Mouse (Mus musculus) liver, postnatal 0 days (tissue): ENCODE measurements around the gene Ncor1. TPM values are rescaled to one million over a fixed set of nuclear protein-coding genes. Genes with fewer than 3 reads are reported as not detected.
"Not testable (repeated sequence)": the region's sequence is repeated elsewhere in the genome, so short reads cannot be mapped to it uniquely, and the experiment has no call there.

Experiments used
- ATAC-seq: fragments of 200-750 bp; cut with Nextera tagmentation; 2 replicates; pipeline ENCODE4 v1.8.0; 2017; ENCODE audit warnings: mild to moderate bottlenecking, moderate library complexity
- DNase-seq: peaks from one replicate; pipeline ENCODE4 v3.0.0-alpha.2; 2016
- H3K27ac ChIP-seq: fragments of 300-500 bp; sonication (generic); 2 replicates; pipeline ENCODE4 v1.5.1; 2014; ENCODE audit warnings: antibody characterized with exemption, moderate library complexity, mild to moderate bottlenecking, low read depth
- H3K27me3 ChIP-seq: fragments of 300-500 bp; sonication (generic); 2 replicates; pipeline ENCODE4 v1.6.1; 2014; ENCODE audit warnings: low read length, control low read depth, mixed read lengths; ENCODE audit not compliant: insufficient read depth
- H3K36me3 ChIP-seq: fragments of 300-500 bp; sonication (generic); replicated peaks from 2 replicates; pipeline ENCODE4 v1.6.1; 2014; ENCODE audit warnings: mild to moderate bottlenecking, control low read depth, low read length, moderate library complexity, mixed read lengths; ENCODE audit not compliant: insufficient read depth
- H3K4me1 ChIP-seq: fragments of 300-500 bp; sonication (generic); 2 replicates; pipeline ENCODE4 v1.6.1; 2014; ENCODE audit warnings: antibody characterized with exemption, mild to moderate bottlenecking, control low read depth; ENCODE audit not compliant: insufficient read depth
- H3K4me2 ChIP-seq: fragments of 300-500 bp; sonication (generic); 2 replicates; pipeline ENCODE4 v1.6.1; 2014; ENCODE audit warnings: low read depth, mild to moderate bottlenecking, low read length, moderate library complexity, mixed read lengths
- H3K4me3 ChIP-seq: fragments of 300-500 bp; sonication (generic); 2 replicates; pipeline ENCODE4 v1.5.1; 2014; ENCODE audit warnings: low read depth, low read length
- H3K9ac ChIP-seq: fragments of 300-500 bp; sonication (generic); replicated peaks from 2 replicates; pipeline ENCODE4 v1.6.1; 2014; ENCODE audit warnings: mild to moderate bottlenecking, moderate library complexity
- H3K9me3 ChIP-seq: fragments of 300-500 bp; sonication (generic); 2 replicates; pipeline ENCODE4 v1.6.1; 2016; ENCODE audit warnings: mild to moderate bottlenecking, control low read depth, low read length, mixed read lengths
- CTCF ChIP-seq: sonication (generic); IDR thresholded peaks from 2 replicates; pipeline ENCODE4 v1.5.1; 2016; ENCODE audit warnings: antibody characterized with exemption, low read depth
- EP300 ChIP-seq: IDR thresholded peaks from 2 replicates; pipeline ENCODE4 v1.6.1; 2016; ENCODE audit warnings: antibody characterized with exemption, low read depth, mild to moderate bottlenecking
- WGBS: fragments of 180-500 bp; shearing (Covaris S2); extraction: QIAGEN DNeasy Blood & Tissue Kit; methylation state at CpG from one replicate; pipeline ENCODE4 v1.1.7; 2014; ENCODE audit not compliant: insufficient replicate concordance; 5-methylcytosine and 5-hydroxymethylcytosine counted together
- polyA plus RNA-seq: library from polyadenylated mRNA; unstranded; fragments of >200 nt; fragmentation: Nextera tagmentation; extraction: Ambion mirVana; gene quantifications from 2 replicates; pipeline ENCODE4 v1.2.1, GENCODE M21; 2015

The Ncor1 gene
- polyA plus RNA-seq, 1 experiment from 2014 or later: 52.0 TPM

DNA sequence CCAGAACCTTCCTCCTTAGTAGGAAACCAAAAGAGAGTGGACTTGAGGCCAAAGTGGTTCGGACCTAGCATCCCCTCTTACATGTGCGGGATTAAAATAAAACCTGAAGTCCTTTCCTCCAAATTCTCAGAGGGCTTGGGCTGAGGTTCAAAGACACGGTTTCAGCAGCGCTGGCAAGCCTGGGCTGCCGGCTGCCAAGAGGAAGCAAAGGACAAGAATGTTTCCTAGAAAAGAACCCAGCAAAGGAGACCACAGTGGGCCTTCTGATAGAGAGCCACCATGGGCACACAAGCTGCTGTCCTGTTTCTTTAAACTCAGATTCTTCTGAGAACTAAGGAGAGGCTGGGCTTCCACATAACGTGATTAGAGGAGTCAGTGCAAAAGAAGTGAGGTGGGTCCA is 20.6 kb upstream of the Ncor1 start:
- Histone ChIP-seq H3K4me3 (no peak overlapping the region), H3K27ac (no peak overlapping the region), H3K4me2 (no peak overlapping the region), H3K36me3 (no peaks in the 10 kb centered on the region), H3K9me3 (no peaks in the 10 kb centered on the region), H3K9ac (no peak overlapping the region), H3K27me3 (no peaks in the 10 kb centered on the region), H3K4me1 (no peaks in the 10 kb centered on the region)
- no peak for TF ChIP-seq EP300
- ATAC-seq (no peak), DNase-seq (no peak)
- WGBS: 50% methylated on average over 6 of the region's 6 CpGs

DNA sequence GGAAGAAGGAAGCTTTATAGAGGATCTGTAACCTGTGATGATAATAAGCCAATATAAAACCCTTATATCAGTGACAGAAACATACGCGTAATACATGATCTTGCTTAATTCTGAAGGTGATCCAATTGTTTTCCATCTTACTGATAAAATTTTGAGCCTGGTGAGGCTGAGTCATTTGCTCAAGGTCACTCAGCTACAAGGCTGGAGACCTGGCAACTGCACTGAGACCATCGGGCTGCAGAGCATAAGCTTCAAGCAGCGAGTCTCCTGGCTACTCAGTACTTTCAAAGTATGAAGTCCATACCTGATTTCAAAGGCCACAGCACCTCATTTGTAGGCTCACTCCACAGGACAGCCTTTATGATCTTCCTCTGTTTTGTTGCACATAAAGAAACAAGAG is 17.8 kb upstream of the Ncor1 start:
- DNase-seq (no peak), ATAC-seq (no peak)
- H3K27ac ChIP-seq: no peak overlapping the region
- no peak for TF ChIP-seq EP300
- TF ChIP-seq CTCF: no peak
- H3K4me2 ChIP-seq: no peak overlapping the region
- H3K4me3 ChIP-seq: no peak overlapping the region
- no peaks in the 10 kb centered on the region for H3K27me3 ChIP-seq
- H3K36me3 ChIP-seq: no peaks in the 10 kb centered on the region
- H3K9ac ChIP-seq: no peak overlapping the region
- no peaks in the 10 kb centered on the region for H3K9me3 ChIP-seq
- no peaks in the 10 kb centered on the region for H3K4me1 ChIP-seq
- WGBS: 88% methylated on average over 4 of the region's 4 CpGs

DNA sequence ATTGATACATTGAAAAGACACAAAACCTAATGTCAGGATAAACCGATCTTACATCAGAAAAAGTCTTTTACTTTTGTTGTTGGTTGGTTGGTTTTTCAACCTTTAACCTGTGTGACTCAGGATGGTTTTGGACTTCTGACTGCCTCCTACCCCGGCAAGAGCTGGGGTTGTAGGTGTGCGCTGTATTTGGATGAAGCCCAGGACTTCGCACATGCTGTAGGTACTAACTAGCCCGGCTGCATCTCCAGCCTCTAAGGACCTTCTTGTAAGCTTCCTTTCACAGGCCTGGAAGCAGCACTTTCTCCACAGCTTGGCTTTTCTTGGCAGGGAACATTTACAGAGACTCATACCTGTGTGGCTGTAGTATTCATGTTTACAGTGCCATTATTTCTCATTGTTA is 15.2 kb upstream of the Ncor1 start:
- H3K4me2 ChIP-seq: no peak overlapping the region
- no peaks in the 10 kb centered on the region for H3K4me1 ChIP-seq
- DNase-seq (no peak), ATAC-seq (no peak)
- H3K27ac ChIP-seq: no peak overlapping the region
- H3K27me3 ChIP-seq: no peaks in the 10 kb centered on the region
- H3K36me3 ChIP-seq: no peaks in the 10 kb centered on the region
- 84% methylated on average over 5 of the region's 5 CpGs for WGBS
- H3K4me3 ChIP-seq: no peak overlapping the region
- TF ChIP-seq CTCF (no peak), EP300 (no peak)
- no peaks in the 10 kb centered on the region for H3K9me3 ChIP-seq
- no peak overlapping the region for H3K9ac ChIP-seq

DNA sequence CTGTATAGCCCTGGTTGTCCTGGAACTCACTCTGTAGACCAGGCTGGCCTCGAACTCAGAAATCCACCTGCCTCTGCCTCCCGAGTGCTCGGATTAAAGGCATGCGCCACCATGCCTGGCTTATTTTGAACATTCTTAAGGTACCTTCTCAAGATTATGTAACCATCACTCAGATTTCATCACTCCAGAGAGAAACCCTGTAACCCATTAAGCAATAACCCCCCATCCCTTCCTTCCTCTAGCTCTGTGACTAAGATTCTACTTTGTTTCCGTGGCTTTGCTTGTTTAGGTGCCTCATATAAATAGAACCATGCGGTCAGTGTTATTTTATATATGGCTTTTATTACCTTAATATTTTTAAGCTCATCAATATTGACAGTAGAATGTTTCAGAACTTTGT is 12.1 kb upstream of the Ncor1 start:
- H3K36me3 ChIP-seq: no peaks in the 10 kb centered on the region
- H3K4me2 ChIP-seq: no peak overlapping the region
- DNase-seq (no peak), ATAC-seq (no peak)
- no peaks in the 10 kb centered on the region for H3K27me3 ChIP-seq
- TF ChIP-seq EP300 (peak; percentile 47; the same call in 1 of the 2 replicates), CTCF (no peak)
- WGBS: 71% methylated on average over 6 of the region's 6 CpGs
- no peaks in the 10 kb centered on the region for H3K9me3 ChIP-seq
- H3K27ac ChIP-seq: no peak overlapping the region
- H3K4me1 ChIP-seq: peaks cover 16% of the 10 kb centered on the region
- no peak overlapping the region for H3K4me3 ChIP-seq
- H3K9ac ChIP-seq: no peak overlapping the region

DNA sequence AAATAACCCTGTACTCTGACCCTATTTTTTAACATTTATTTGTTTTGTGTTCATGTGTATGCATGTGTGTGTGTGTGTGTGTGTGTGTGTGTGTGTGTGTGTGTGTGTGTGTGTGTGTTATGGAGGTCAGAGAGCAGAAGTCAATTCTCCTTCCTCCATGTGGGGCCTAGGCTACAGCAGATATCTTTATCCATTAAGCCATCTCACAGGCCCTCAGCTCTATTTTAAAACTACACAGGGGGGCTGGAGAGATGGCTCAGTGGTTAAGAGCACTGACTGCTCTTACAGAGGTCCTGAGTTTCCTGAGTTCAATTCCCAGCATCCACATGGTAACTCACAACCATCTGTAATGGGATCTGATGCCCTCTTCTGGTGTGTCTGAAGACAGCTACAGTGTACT is 8.9 kb upstream of the Ncor1 start:
- not testable (repeated sequence) for DNase-seq, H3K27ac ChIP-seq
- H3K4me1 ChIP-seq: peaks cover 28% of the 10 kb centered on the region

DNA sequence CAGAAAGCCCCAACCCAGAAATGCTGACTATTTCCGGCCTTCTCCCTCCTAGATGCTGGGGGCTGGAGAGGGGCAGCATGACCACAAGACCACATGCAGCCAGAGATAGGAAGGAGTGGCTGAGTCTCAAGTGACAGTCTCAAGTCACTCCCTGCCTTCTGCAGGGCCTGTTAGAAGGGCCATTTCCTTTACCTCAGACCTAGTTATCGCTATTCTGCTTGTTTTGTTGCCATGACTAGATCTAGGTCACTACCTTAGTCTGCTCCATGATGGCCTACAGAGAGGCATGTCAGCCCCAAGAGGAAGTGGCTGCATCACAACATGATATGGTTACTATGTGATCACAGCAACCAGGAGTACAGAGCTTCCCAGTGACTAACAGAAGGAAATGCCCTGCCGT is 8.2 kb upstream of the Ncor1 start:
- no peak overlapping the region for H3K4me2 ChIP-seq
- no peaks in the 10 kb centered on the region for H3K36me3 ChIP-seq
- ATAC-seq: peak; percentile 73
- H3K4me1 ChIP-seq: peaks cover 28% of the 10 kb centered on the region
- DNase-seq: no peak
- WGBS: 33% methylated on average over 3 of the region's 3 CpGs
- TF ChIP-seq CTCF (no peak), EP300 (no peak; the same call in 1 of the 2 replicates)
- H3K27ac ChIP-seq: peak overlapping the region; percentile 68
- H3K9ac ChIP-seq: no peak overlapping the region
- H3K9me3 ChIP-seq: no peaks in the 10 kb centered on the region
- no peaks in the 10 kb centered on the region for H3K27me3 ChIP-seq
- no peak overlapping the region for H3K4me3 ChIP-seq

More for the DNA sequence above, 8.9 kb upstream of the Ncor1 start:
- not testable (repeated sequence) for H3K4me2 ChIP-seq, H3K9me3 ChIP-seq, H3K9ac ChIP-seq, ATAC-seq, H3K4me3 ChIP-seq, H3K36me3 ChIP-seq, H3K27me3 ChIP-seq

DNA sequence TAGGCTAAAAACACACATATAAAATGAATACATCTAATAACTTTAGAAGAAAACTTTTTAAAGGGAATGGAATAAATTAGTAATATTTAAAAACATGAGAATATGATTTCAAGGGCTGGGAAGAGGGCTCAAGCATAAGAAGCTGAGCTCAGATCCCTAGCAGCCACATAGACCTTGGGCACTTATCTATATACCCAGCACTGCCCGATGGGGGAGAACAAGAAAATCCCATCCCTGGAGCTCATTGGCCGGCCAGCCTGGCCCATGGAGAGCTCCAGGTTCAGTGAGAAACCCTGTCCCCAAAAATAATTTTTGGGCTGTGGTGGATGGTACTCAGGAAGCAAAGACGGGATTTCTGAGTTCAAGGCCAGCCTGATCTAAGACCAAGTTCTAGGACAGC is 7.5 kb upstream of the Ncor1 start:
- peak overlapping the region; percentile 68 for H3K27ac ChIP-seq
- H3K9me3 ChIP-seq: no peaks in the 10 kb centered on the region
- WGBS: 50% methylated on average over 3 of the region's 3 CpGs
- H3K9ac ChIP-seq: no peak overlapping the region
- no peaks in the 10 kb centered on the region for H3K36me3 ChIP-seq
- H3K4me1 ChIP-seq: peaks cover 28% of the 10 kb centered on the region
- H3K4me3 ChIP-seq: no peak overlapping the region
- no peaks in the 10 kb centered on the region for H3K27me3 ChIP-seq
- ATAC-seq (no peak), DNase-seq (no peak)
- TF ChIP-seq CTCF (no peak), EP300 (no peak)
- no peak overlapping the region for H3K4me2 ChIP-seq
